Mouse (Mus musculus): ENCODE results near the gene Rsu1.

GRCm38 (mm10) chr2:13220141-13220540, 51.1 kb downstream of the Rsu1 start:
- TF ChIP-seq POLR2A (IDR thresholded peaks at IDR 0.05; ENCODE audit: insufficient read length, low read depth), result no peak
- no peak for TF ChIP-seq E2F4 (IDR thresholded peaks at IDR 0.05; ENCODE audit: insufficient read depth)
- no peak for TF ChIP-seq SRF (IDR thresholded peaks at IDR 0.05; ENCODE audit: control insufficient read depth, insufficient read length, low read depth)
- no peak for TF ChIP-seq CEBPB (IDR thresholded peaks at IDR 0.05; ENCODE audit: insufficient read depth, poor library complexity, severe bottlenecking)
- no peak for TF ChIP-seq USF1 (IDR thresholded peaks at IDR 0.05; ENCODE audit: low read depth)
- TF ChIP-seq MAX (IDR thresholded peaks at IDR 0.05; ENCODE audit: low read depth), result no peak
- TF ChIP-seq MYOG (IDR thresholded peaks at IDR 0.05; ENCODE audit: control insufficient read depth in 1 of 3, insufficient read depth in 1 of 3, insufficient read length in 2 of 3, low read depth in 2 of 3), result no peak
- no peak for TF ChIP-seq POLR2AphosphoS2 (IDR thresholded peaks at IDR 0.05; ENCODE audit: insufficient read length, low read depth)
- TF ChIP-seq TCF12 (IDR thresholded peaks at IDR 0.05; ENCODE audit: insufficient read depth, poor library complexity, severe bottlenecking), result no peak
- no peak for TF ChIP-seq TCF3 (IDR thresholded peaks at IDR 0.05; ENCODE audit: insufficient read length, low read depth)
- TF ChIP-seq REST (IDR thresholded peaks at IDR 0.05; ENCODE audit: insufficient read depth, insufficient read length), result no peak
- TF ChIP-seq MYOD1 (IDR thresholded peaks at IDR 0.05; ENCODE audit: control insufficient read depth in 1 of 3, insufficient read length in 2 of 3, low read depth in 2 of 3), result no peak

Data from myocyte (in vitro differentiated cells).